In the genomic region with DNA sequence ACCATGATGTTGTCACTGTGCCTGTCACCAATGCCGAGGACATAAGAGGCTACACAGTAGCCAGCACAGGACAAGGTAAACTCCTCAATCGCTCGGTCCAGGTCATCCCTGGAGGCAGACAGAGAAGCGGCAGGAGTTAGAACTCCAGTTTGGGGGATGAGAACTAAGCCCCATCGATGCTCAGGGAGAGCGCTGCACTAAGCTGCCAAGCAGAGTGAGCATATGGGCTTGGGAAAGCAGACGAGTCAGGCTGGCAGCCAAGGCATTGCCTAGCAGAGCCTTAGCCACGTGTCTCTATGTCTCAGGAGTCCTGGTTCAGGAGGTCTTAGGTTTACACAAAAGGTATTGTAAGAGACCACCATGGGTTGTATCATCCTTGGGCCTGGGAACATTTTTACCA, we compare ENCODE assay signal across 17 mouse cellular contexts. TPM values are rescaled to one million over a fixed set of nuclear protein-coding genes. Genes with fewer than 3 reads are reported as not detected.
A peak's percentile ranks its signal among the peaks of the same experiment; 100 is the strongest.
DNase-seq lines count a peak whose midpoint lies in the region; ATAC-seq and TF ChIP-seq lines count a peak whose summit lies in the region.
"Had no signal": no experiment of that assay in that cellular context is flagged by ENCODE, and none has a peak within 500 bp of the region (broad histone marks: within the 10 kb centered on the region; RNA-seq: fewer than 3 reads in every experiment).

No protein-coding gene starts in this region.

- peaks cover 8% of the 10 kb centered on the region for H3K4me1 ChIP-seq in cerebellum, adult 2 months (ENCODE audit: control insufficient read depth, insufficient read depth, low read length)
- no peaks in the 10 kb centered on the region for H3K4me1 ChIP-seq in forebrain, postnatal 0 days (ENCODE audit: insufficient read depth)
- H3K4me1 ChIP-seq: intestine, embryonic 15.5 days; midbrain, embryonic 15.5 days had no signal

- no peaks in the 10 kb centered on the region for H3K9me3 ChIP-seq in forebrain, postnatal 0 days (ENCODE audit: low read length)
- H3K9me3 ChIP-seq: heart, embryonic 12.5 days; intestine, embryonic 15.5 days; midbrain, embryonic 15.5 days had no signal

- ATAC-seq in frontal cortex, adult (ENCODE audit: low TSS enrichment) = peak; percentile 79
- ATAC-seq in forebrain, postnatal 0 days = peak; percentile 69
- ATAC-seq in megakaryocyte progenitor cell, adult 5-6 weeks (replicated peaks; ENCODE audit: poor library complexity) = no peak
- ATAC-seq: intestine, embryonic 15.5 days; midbrain, embryonic 15.5 days had no signal

- 12% methylated on average over 8 of the region's 8 CpGs for WGBS in cerebellum, adult 2 months
- WGBS in forebrain, postnatal 0 days = 67% methylated on average over 8 of the region's 8 CpGs

- no peaks in the 10 kb centered on the region for H3K27me3 ChIP-seq in cerebellum, adult 2 months (ENCODE audit: control insufficient read depth, insufficient read depth, low read length)
- H3K27me3 ChIP-seq in forebrain, postnatal 0 days (ENCODE audit: insufficient read depth, low read length) = no peaks in the 10 kb centered on the region
- H3K27me3 ChIP-seq: heart, embryonic 12.5 days; intestine, embryonic 15.5 days; midbrain, embryonic 15.5 days had no signal

- H3K27ac ChIP-seq in cerebellum, adult 2 months (ENCODE audit: insufficient read depth, low read length) = no peak overlapping the region
- 0 out of 2 replicates have a peak overlapping the region, but pooled peaks have one; percentile 29 for H3K27ac ChIP-seq in forebrain, postnatal 0 days (ENCODE audit: low read depth, low read length)
- H3K27ac ChIP-seq: intestine, embryonic 15.5 days; midbrain, embryonic 15.5 days had no signal

- H3K4me3 ChIP-seq in cerebellum, adult 2 months (replicated peaks; ENCODE audit: insufficient read depth, low read depth, low read length) = no peak overlapping the region
- H3K4me3 ChIP-seq in forebrain, postnatal 0 days (ENCODE audit: low read depth, low read length) = no peak overlapping the region
- H3K4me3 ChIP-seq: heart, embryonic 12.5 days; intestine, embryonic 15.5 days; midbrain, embryonic 15.5 days had no signal

- DNase-seq in frontal cortex, postnatal 14 days (ENCODE audit: low spot score in 2 of 2) = no peak
- DNase-seq in brain, adult 2 months (ENCODE audit: low read depth, low spot score) = peak; percentile 81
- DNase-seq in cerebellum, adult 2 months = peak; percentile 60 to 73
- DNase-seq in forebrain, postnatal 0 days = peak; percentile 59
- DNase-seq in thymus, postnatal 4 days = no peak
- DNase-seq in lung, postnatal 14 days = no peak
- DNase-seq: heart, postnatal 36 days; kidney, postnatal 14 days; liver; lung, adult 18-20 months had no signal

- TF ChIP-seq CTCF in cerebellum, adult 2 months (IDR thresholded peaks at IDR 0.05; ENCODE audit: borderline replicate concordance, insufficient read depth, low read depth, low read length) = no peak
- no peak for TF ChIP-seq CTCF in forebrain, postnatal 0 days (IDR thresholded peaks at IDR 0.05; ENCODE audit: low read depth)

- H3K4me2 ChIP-seq in forebrain, postnatal 0 days (ENCODE audit: low read depth) = no peak overlapping the region
- H3K4me2 ChIP-seq: heart, embryonic 12.5 days; intestine, embryonic 15.5 days; midbrain, embryonic 15.5 days had no signal

- TF ChIP-seq POLR2A in cerebellum, adult 2 months (IDR thresholded peaks at IDR 0.05; ENCODE audit: borderline replicate concordance, insufficient read depth, low read length) = no peak

- H3K9ac ChIP-seq in forebrain, postnatal 0 days = no peak overlapping the region
- H3K9ac ChIP-seq: heart, embryonic 12.5 days; intestine, embryonic 15.5 days; midbrain, embryonic 15.5 days had no signal

- H3K36me3 ChIP-seq in forebrain, postnatal 0 days (ENCODE audit: insufficient read depth) = peaks cover 25% of the 10 kb centered on the region

RNA-seq across cellular contexts. Expression of gene Gm1123, which starts 9.2 kb away (rescaled TPM):
- polyA plus RNA-seq in cerebellum, adult 2 months (2012; rRNA removed) = 0.07 TPM in 1 of 2 replicates, not detected in the other
- 0.29 TPM in 1 of 2 replicates, not detected in the other for total RNA-seq in forebrain, postnatal 0 days (2014; rRNA removed)
- polyA plus RNA-seq in forebrain, postnatal 0 days (2015; fragmentation: Nextera tagmentation; extraction: Ambion mirVana) = not detected in 2 replicates
- not detected in 2 replicates for total RNA-seq in megakaryocyte progenitor cell, adult 5-6 weeks (2015)
- total RNA-seq in megakaryocyte progenitor cell, adult 5-6 weeks (2017) = not detected in 2 replicates
- total RNA-seq: gastrocnemius, postnatal 4 days; heart, postnatal 36 days had no signal
- polyA plus RNA-seq: C2C12 had no signal

RNA-seq across cellular contexts. Expression of gene Faim, which starts 58.6 kb away (rescaled TPM):
- polyA plus RNA-seq in cerebellum, adult 2 months (2012; rRNA removed) = 37.7 and 37.8 TPM in 2 replicates
- total RNA-seq in forebrain, postnatal 0 days (2014; rRNA removed) = 50.7 and 53.9 TPM in 2 replicates
- 101 and 106 TPM in 2 replicates for polyA plus RNA-seq in forebrain, postnatal 0 days (2015; fragmentation: Nextera tagmentation; extraction: Ambion mirVana)
- 45.6 and 51.6 TPM in 2 replicates for total RNA-seq in megakaryocyte progenitor cell, adult 5-6 weeks (2015)
- total RNA-seq in megakaryocyte progenitor cell, adult 5-6 weeks (2017) = 115 and 117 TPM in 2 replicates

Comparison
In these comparisons a context has a peak if more than half of its experiments do, and no peak if none do; other contexts are left out.
1. DNase-seq: peak in brain, adult 2 months (single experiment), cerebellum, adult 2 months (2 of 2) and forebrain, postnatal 0 days (single experiment); none in frontal cortex, postnatal 14 days (0 of 2), thymus, postnatal 4 days (single experiment) and lung, postnatal 14 days (single experiment).